Mouse (Mus musculus): ENCODE data around the gene Slc25a47.

Slc25a47 gene

GRCm38 (mm10) chr12:108835840-108836409 is at the start of gene Slc25a47, which contains the start of gene Slc25a29:
TSS of gene Slc25a47 (plus strand) at chr12:108836046.
TSS of gene Slc25a29 (minus strand) at chr12:108835883.
- ChIA-PET POLR2A (interaction anchor here in 2 of 4 experiments (0.7 to 3.0 kb wide), 17 partner anchors 9 to 1610 kb away, joined by 3 to 17 read pairs (median 4); partner anchors contain the start of genes Evl (in 1 of the 2), Wars (in 1 of the 2), Wdr25 (in 1 of the 2) and Yy1 (in 1 of the 2)), CTCF (interaction anchor here in 2 of 4 experiments (0.6 to 1.8 kb wide), 3 partner anchors 130 to 671 kb away, joined by 3 to 9 read pairs (median 4); no protein-coding TSS in a partner anchor)

- CTCF ChIA-PET, result no interaction called here
- POLR2A ChIA-PET, result interaction anchor here in 1 of 4 experiments (1.3 kb wide), 1 partner anchor 9 kb away, joined by 5 read pairs; no protein-coding TSS in a partner anchor
These were observed 48.5 kb upstream of the Slc25a47 start for GRCm38 (mm10) chr12:108787329-108787728.

GRCm38 (mm10) chr12:108792152-108792545 is 43.7 kb upstream of the Slc25a47 start:
- ChIA-PET CTCF (interaction anchor here in 1 of 4 experiments (1.3 kb wide), 1 partner anchor 35 kb away, joined by 3 read pairs; no protein-coding TSS in a partner anchor), POLR2A (interaction anchor here (0.5 to 2.7 kb wide), 53 partner anchors 9 to 861 kb away, joined by 3 to 12 read pairs (median 4); partner anchors contain the start of genes Evl (in 3 of the 4), Degs2 (in 1 of the 4), Wars (in 1 of the 4) and Wdr25 (in 1 of the 4))

GRCm38 (mm10) chr12:108792546-108793452 is 43.0 kb upstream of the Slc25a47 start, which contains the start of gene Yy1:
TSS of gene Yy1 (plus strand) at chr12:108792973.
- CTCF ChIA-PET, result interaction anchor here in 1 of 4 experiments (1.3 kb wide), 1 partner anchor 35 kb away, joined by 3 read pairs; no protein-coding TSS in a partner anchor
- POLR2A ChIA-PET, result interaction anchor here (0.5 to 2.6 kb wide), 52 partner anchors 8 to 738 kb away, joined by 3 to 12 read pairs (median 4); partner anchors contain the start of genes Evl (in 4 of the 4), Wars (in 2 of the 4), Wdr25 (in 2 of the 4) and Degs2 (in 1 of the 4)

GRCm38 (mm10) chr12:108793453-108793941 is 42.3 kb upstream of the Slc25a47 start:
- ChIA-PET POLR2A (interaction anchor here in 3 of 4 experiments (0.8 to 1.5 kb wide), 3 partner anchors 21 to 100 kb away, joined by 3 to 6 read pairs (median 3); partner anchors contain the start of genes Wars (in 1 of the 3) and Wdr25 (in 1 of the 3)), CTCF (no interaction called here)

- ChIA-PET CTCF (interaction anchor here in 1 of 4 experiments (0.9 kb wide), 1 partner anchor 9 kb away, joined by 3 read pairs; no protein-coding TSS in a partner anchor), POLR2A (interaction anchor here in 2 of 4 experiments (1.0 to 6.5 kb wide), 6 partner anchors 8 to 27 kb away, joined by 3 to 57 read pairs (median 8); no protein-coding TSS in a partner anchor)
These were observed 41.7 kb upstream of the Slc25a47 start for GRCm38 (mm10) chr12:108794078-108794711.

GRCm38 (mm10) chr12:108794979-108795537 is 40.8 kb upstream of the Slc25a47 start:
- POLR2A ChIA-PET, result interaction anchor here (0.5 to 6.5 kb wide), 25 partner anchors 8 to 241 kb away, joined by 3 to 57 read pairs (median 4); partner anchors contain the start of genes Slc25a29 (in 1 of the 4) and Slc25a47 (in 1 of the 4)
- CTCF ChIA-PET, result interaction anchor here in 1 of 4 experiments (0.9 kb wide), 1 partner anchor 8 kb away, joined by 3 read pairs; no protein-coding TSS in a partner anchor

- CTCF ChIA-PET, result no interaction called here
- POLR2A ChIA-PET, result interaction anchor here in 2 of 4 experiments (0.6 to 2.2 kb wide), 10 partner anchors 8 to 447 kb away, joined by 3 to 12 read pairs (median 5); partner anchors contain the start of gene Yy1 (in 2 of the 2)
These were observed 34.2 kb upstream of the Slc25a47 start for GRCm38 (mm10) chr12:108801613-108802012.

GRCm38 (mm10) chr12:108804388-108804787 is 31.5 kb upstream of the Slc25a47 start:
- CTCF ChIA-PET, result interaction anchor here in 1 of 4 experiments (0.6 to 1.4 kb wide), 3 partner anchors 24 to 1709 kb away, joined by 3 to 4 read pairs (median 4); no protein-coding TSS in a partner anchor

GRCm38 (mm10) chr12:108808465-108808864 is 27.4 kb upstream of the Slc25a47 start:
- ChIA-PET CTCF (no interaction called here), POLR2A (interaction anchor here in 2 of 4 experiments (1.1 to 8.0 kb wide), 8 partner anchors 10 to 50 kb away, joined by 3 to 57 read pairs (median 4); no protein-coding TSS in a partner anchor)

More at GRCm38 (mm10) chr12:108804388-108804787, 31.5 kb upstream of the Slc25a47 start:
- POLR2A ChIA-PET, result interaction anchor here in 3 of 4 experiments (0.6 to 8.0 kb wide), 14 partner anchors 7 to 1397 kb away, joined by 3 to 57 read pairs (median 4); no protein-coding TSS in a partner anchor

GRCm38 (mm10) chr12:108809771-108810170 is 26.1 kb upstream of the Slc25a47 start:
- ChIA-PET POLR2A (interaction anchor here in 2 of 4 experiments (0.7 to 8.0 kb wide), 11 partner anchors 9 to 48 kb away, joined by 3 to 57 read pairs (median 4); partner anchors contain the start of gene Yy1 (in 1 of the 2)), CTCF (interaction anchor here in 1 of 4 experiments (0.8 kb wide), 1 partner anchor 18 kb away, joined by 3 read pairs; no protein-coding TSS in a partner anchor)

- CTCF ChIA-PET, result no interaction called here
- POLR2A ChIA-PET, result interaction anchor here in 2 of 4 experiments (0.7 to 8.0 kb wide), 7 partner anchors 8 to 24 kb away, joined by 3 to 57 read pairs (median 6); no protein-coding TSS in a partner anchor
These were observed 25.5 kb upstream of the Slc25a47 start for GRCm38 (mm10) chr12:108810309-108810708.

- POLR2A ChIA-PET, result interaction anchor here in 1 of 4 experiments (1.6 to 2.7 kb wide), 4 partner anchors 10 to 19 kb away, joined by 3 to 9 read pairs (median 7); no protein-coding TSS in a partner anchor
- CTCF ChIA-PET, result no interaction called here
These were observed 24.7 kb upstream of the Slc25a47 start for GRCm38 (mm10) chr12:108811133-108811532.

GRCm38 (mm10) chr12:108812463-108812862 is 23.4 kb upstream of the Slc25a47 start:
- ChIA-PET POLR2A (interaction anchor here in 2 of 4 experiments (0.9 to 2.7 kb wide), 10 partner anchors 8 to 46 kb away, joined by 3 to 9 read pairs (median 5); no protein-coding TSS in a partner anchor), CTCF (interaction anchor here in 1 of 4 experiments (0.6 kb wide), 1 partner anchor 43 kb away, joined by 3 read pairs; no protein-coding TSS in a partner anchor)

GRCm38 (mm10) chr12:108814470-108814869 is 21.4 kb upstream of the Slc25a47 start:
- CTCF ChIA-PET, result interaction anchor here in 2 of 4 experiments (0.8 to 1.4 kb wide), 4 partner anchors 11 to 278 kb away, joined by 3 to 4 read pairs (median 4); no protein-coding TSS in a partner anchor
- POLR2A ChIA-PET, result interaction anchor here in 2 of 4 experiments (0.6 to 2.0 kb wide), 13 partner anchors 11 to 464 kb away, joined by 3 to 20 read pairs (median 4); partner anchors contain the start of gene Yy1 (in 1 of the 2)

GRCm38 (mm10) chr12:108816569-108816968 is 19.3 kb upstream of the Slc25a47 start:
- CTCF ChIA-PET, result no interaction called here
- POLR2A ChIA-PET, result interaction anchor here in 2 of 4 experiments (1.6 to 5.3 kb wide), 2 partner anchors 10 to 13 kb away, joined by 3 to 41 read pairs; no protein-coding TSS in a partner anchor
